Mouse (Mus musculus): Measurements from ENCODE around the gene Ms4a12. TPM values are rescaled to one million over a fixed set of nuclear protein-coding genes. Genes with fewer than 3 reads are reported as not detected.

Gene Ms4a12
- polyA plus RNA-seq, 1 experiment from 2014 or later: 0.98 TPM

DNA sequence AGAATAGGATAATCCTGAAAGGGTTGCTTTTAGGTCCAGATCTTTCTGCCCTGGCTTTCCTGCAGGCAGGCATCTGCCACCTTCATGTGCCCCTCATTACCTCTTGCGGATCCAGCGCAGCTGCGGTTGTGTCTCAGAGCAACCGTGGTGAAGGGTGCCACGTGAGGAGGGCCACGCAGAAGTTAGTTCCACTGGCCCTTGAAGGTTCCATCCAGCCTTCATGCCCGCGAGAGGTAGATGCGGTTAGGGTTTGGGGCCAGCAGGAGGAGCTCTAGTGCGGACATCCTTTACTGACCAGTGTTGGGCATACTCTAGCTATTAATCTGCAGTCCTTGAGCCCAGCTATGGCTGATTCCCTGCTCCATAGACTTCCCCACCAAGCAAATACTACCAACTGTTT is 67.1 kb downstream of the Ms4a12 start, which contains the start of gene 1700025F22Rik:
Gene 1700025F22Rik (minus strand): TSS at position 149 of the 400 bp plus-strand sequence.
- no peaks in the 10 kb centered on the region for H3K27me3 ChIP-seq (replicated peaks; ENCODE audit: control insufficient read depth, insufficient read depth, low read length)
- no peaks in the 10 kb centered on the region for H3K36me3 ChIP-seq (ENCODE audit: control insufficient read depth, insufficient read depth)
- WGBS: 44% methylated on average over 10 of the region's 10 CpGs
- no peak within 1 kb of the TSS for H3K27ac ChIP-seq (ENCODE audit: low read depth, low read length)
- peak; percentile 71 for TF ChIP-seq CTCF (IDR thresholded peaks at IDR 0.05; ENCODE audit: low read depth)
- H3K4me2 ChIP-seq (replicated peaks; ENCODE audit: low read depth): no peak within 1 kb of the TSS
- no peaks in the 10 kb centered on the region for H3K9me3 ChIP-seq (ENCODE audit: control insufficient read depth)
- no peaks in the 10 kb centered on the region for H3K4me1 ChIP-seq (replicated peaks; ENCODE audit: control insufficient read depth, insufficient read depth, low read length)
- no peak for ATAC-seq
- no peak within 1 kb of the TSS for H3K9ac ChIP-seq (ENCODE audit: low read depth, low read length)
- H3K4me3 ChIP-seq (ENCODE audit: low read depth, low read length): no peak within 1 kb of the TSS

Other genes with a start within 250 kb of the Ms4a12 start
- 0.34 and 0.44 TPM in 2 replicates for gene Ms4a15, start 239.2 kb downstream of the Ms4a12 start, polyA plus RNA-seq (2015; fragmentation: Nextera tagmentation; extraction: Ambion mirVana)
- 30.9 and 31.8 TPM in 2 replicates for gene Ms4a18, start 214.4 kb downstream of the Ms4a12 start, polyA plus RNA-seq (2015; fragmentation: Nextera tagmentation; extraction: Ambion mirVana)
- gene Ms4a8a, start 151.3 kb downstream of the Ms4a12 start, polyA plus RNA-seq (2015; fragmentation: Nextera tagmentation; extraction: Ambion mirVana): 66.9 and 75.7 TPM in 2 replicates
- gene 1700017D01Rik, start 101.6 kb downstream of the Ms4a12 start, polyA plus RNA-seq (2015; fragmentation: Nextera tagmentation; extraction: Ambion mirVana): not detected in 2 replicates
- gene 1700025F22Rik, start 67.1 kb downstream of the Ms4a12 start, polyA plus RNA-seq (2015; fragmentation: Nextera tagmentation; extraction: Ambion mirVana): not detected in 2 replicates
- gene Ms4a13, start 35.7 kb downstream of the Ms4a12 start, polyA plus RNA-seq (2015; fragmentation: Nextera tagmentation; extraction: Ambion mirVana): not detected in 2 replicates
- gene Ms4a1, start 33.8 kb upstream of the Ms4a12 start, polyA plus RNA-seq (2015; fragmentation: Nextera tagmentation; extraction: Ambion mirVana): 0.12 and 0.16 TPM in 2 replicates
- gene Ms4a5, start 51.4 kb upstream of the Ms4a12 start, polyA plus RNA-seq (2015; fragmentation: Nextera tagmentation; extraction: Ambion mirVana): 0.23 TPM in 1 of 2 replicates, not detected in the other
- 0.08 and 0.09 TPM in 2 replicates for gene Ms4a14, start 82.0 kb upstream of the Ms4a12 start, polyA plus RNA-seq (2015; fragmentation: Nextera tagmentation; extraction: Ambion mirVana)
- gene Ms4a7, start 103.7 kb upstream of the Ms4a12 start, polyA plus RNA-seq (2015; fragmentation: Nextera tagmentation; extraction: Ambion mirVana): 10.1 and 10.6 TPM in 2 replicates
- gene Ms4a4a, start 143.1 kb upstream of the Ms4a12 start, polyA plus RNA-seq (2015; fragmentation: Nextera tagmentation; extraction: Ambion mirVana): 8.6 and 9.3 TPM in 2 replicates
- gene Ms4a4c, start 172.3 kb upstream of the Ms4a12 start, polyA plus RNA-seq (2015; fragmentation: Nextera tagmentation; extraction: Ambion mirVana): 0.85 and 1.4 TPM in 2 replicates
- gene Ms4a4b, start 211.1 kb upstream of the Ms4a12 start, polyA plus RNA-seq (2015; fragmentation: Nextera tagmentation; extraction: Ambion mirVana): 1.0 and 1.6 TPM in 2 replicates
- 7.9 and 8.5 TPM in 2 replicates for gene Ms4a6c, start 236.9 kb upstream of the Ms4a12 start, polyA plus RNA-seq (2015; fragmentation: Nextera tagmentation; extraction: Ambion mirVana)

All from intestine, postnatal 0 days (tissue).